In the genomic region with DNA sequence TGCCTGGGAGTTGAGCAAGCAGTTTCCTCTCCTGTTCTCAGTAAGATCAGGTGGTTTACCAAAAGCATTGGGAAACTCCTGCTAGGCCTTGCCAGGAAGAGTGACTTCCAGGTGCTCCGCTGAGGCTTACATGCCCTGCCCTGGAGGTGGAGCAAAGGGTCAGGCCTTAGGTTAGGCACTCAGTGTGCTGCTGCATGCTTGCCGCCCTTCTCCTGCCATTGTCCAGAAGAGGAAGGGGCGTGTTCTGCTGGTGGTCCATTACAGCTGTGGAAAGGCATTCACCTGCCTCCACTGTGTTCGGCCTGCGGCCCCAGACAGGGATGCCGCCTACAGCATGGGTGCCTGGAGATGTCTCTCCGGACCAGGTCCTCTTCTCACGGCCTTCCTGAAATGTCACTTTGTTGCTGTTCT, we compare ENCODE assay signal across 11 mouse cellular contexts. TPM values are rescaled to one million over a fixed set of nuclear protein-coding genes. Genes with fewer than 3 reads are reported as not detected.
DNase-seq lines count a peak whose midpoint lies in the region; ATAC-seq and TF ChIP-seq lines count a peak whose summit lies in the region.
"Had no signal": no experiment of that assay in that cellular context is flagged by ENCODE, and none has a peak within 500 bp of the region (broad histone marks: within the 10 kb centered on the region; RNA-seq: fewer than 3 reads in every experiment).

No protein-coding gene starts in this region.

- no peak overlapping the region for H3K4me2 ChIP-seq in heart, embryonic 12.5 days
- no peak overlapping the region for H3K4me2 ChIP-seq in liver, embryonic 13.5 days
- no peak overlapping the region for H3K4me2 ChIP-seq in stomach, postnatal 0 days (replicated peaks; ENCODE audit: low read depth)

- no peak for ATAC-seq in heart, embryonic 12.5 days (ENCODE audit: insufficient number of reproducible peaks, low FRiP score)
- no peak; the same call in 1 of the 2 replicates for ATAC-seq in liver, embryonic 13.5 days (ENCODE audit: low read depth)
- ATAC-seq in stomach, postnatal 0 days (ENCODE audit: low FRiP score, low TSS enrichment), result no peak

- WGBS in heart, embryonic 12.5 days, result 78% methylated on average over 8 of the region's 8 CpGs
- WGBS in liver, embryonic 13.5 days (ENCODE audit: insufficient replicate concordance), result 64% methylated on average over 8 of the region's 8 CpGs
- 85% methylated on average over 8 of the region's 8 CpGs for WGBS in stomach, postnatal 0 days

- peak overlapping the region; percentile 37; the same call in 1 of the 2 replicates for H3K9ac ChIP-seq in heart, embryonic 12.5 days
- no peak overlapping the region for H3K9ac ChIP-seq in liver, embryonic 13.5 days
- no peak overlapping the region for H3K9ac ChIP-seq in stomach, postnatal 0 days (ENCODE audit: low read length)

- peaks cover 34% of the 10 kb centered on the region for H3K4me1 ChIP-seq in heart, embryonic 12.5 days (replicated peaks)
- peaks cover 26% of the 10 kb centered on the region for H3K4me1 ChIP-seq in liver, embryonic 13.5 days (replicated peaks)
- peaks cover 4% of the 10 kb centered on the region; the same call in 1 of the 2 replicates for H3K4me1 ChIP-seq in stomach, postnatal 0 days (replicated peaks; ENCODE audit: control insufficient read depth, insufficient read depth)

- no peak for TF ChIP-seq EP300 in stomach, postnatal 0 days (optimal IDR thresholded peaks at IDR 0.05)

- no peaks in the 10 kb centered on the region for H3K9me3 ChIP-seq in heart, embryonic 12.5 days (replicated peaks)
- H3K9me3 ChIP-seq in liver, embryonic 13.5 days (replicated peaks), result no peaks in the 10 kb centered on the region
- H3K9me3 ChIP-seq in stomach, postnatal 0 days (ENCODE audit: control insufficient read depth, low read length), result no peaks in the 10 kb centered on the region
- H3K9me3 ChIP-seq: G1E had no signal

- no peaks in the 10 kb centered on the region for H3K27me3 ChIP-seq in heart, embryonic 12.5 days (replicated peaks)
- H3K27me3 ChIP-seq in liver, embryonic 13.5 days, result no peaks in the 10 kb centered on the region
- no peaks in the 10 kb centered on the region for H3K27me3 ChIP-seq in stomach, postnatal 0 days (ENCODE audit: control insufficient read depth, insufficient read depth, low read length)

- peaks cover 16% of the 10 kb centered on the region for H3K36me3 ChIP-seq in heart, embryonic 12.5 days
- H3K36me3 ChIP-seq in liver, embryonic 13.5 days, result peaks cover 21% of the 10 kb centered on the region
- H3K36me3 ChIP-seq in stomach, postnatal 0 days (ENCODE audit: control insufficient read depth, insufficient read depth, low read length), result peaks cover 5% of the 10 kb centered on the region

- no peak for DNase-seq in left cerebral cortex, adult 2 months (ENCODE audit: extremely low spot score in 1 of 2, low spot score in 2 of 2)
- DNase-seq in left cerebral cortex, adult 11 months (ENCODE audit: low spot score), result no peak
- DNase-seq in liver, embryonic 13.5 days, result no peak
- no peak for DNase-seq in stomach, postnatal 0 days (ENCODE audit: low spot score)
- DNase-seq in spleen, postnatal 10 days (ENCODE audit: low spot score in 2 of 2), result no peak
- DNase-seq in right cerebral cortex, postnatal 4 days, result no peak
- DNase-seq in retina, embryonic 14.5 days (ENCODE audit: low spot score), result no peak
- DNase-seq: cerebellum, adult 8-10 months had no signal

- peak overlapping the region; percentile 88 for H3K27ac ChIP-seq in left cerebral cortex, adult 2 months
- H3K27ac ChIP-seq in heart, embryonic 12.5 days (ENCODE audit: poor library complexity, severe bottlenecking), result peak overlapping the region; percentile 84
- H3K27ac ChIP-seq in liver, embryonic 13.5 days, result peak overlapping the region; percentile 60
- H3K27ac ChIP-seq in stomach, postnatal 0 days (replicated peaks), result peak overlapping the region; percentile 94

- intact Hi-C loops in left cerebral cortex, adult 2 months (cut with DNase I), result loop anchor here (5.0 to 10.0 kb wide), 3 partner anchors 42 to 275 kb away; partner anchors contain the start of genes Sfmbt1 and Tmem110

- no peak for TF ChIP-seq CTCF in left cerebral cortex, adult 2 months (IDR thresholded peaks at IDR 0.05)
- no peak for TF ChIP-seq CTCF in stomach, postnatal 0 days (IDR thresholded peaks at IDR 0.05; ENCODE audit: low read depth)

- H3K4me3 ChIP-seq in left cerebral cortex, adult 2 months, result no peak overlapping the region
- H3K4me3 ChIP-seq in heart, embryonic 12.5 days, result no peak overlapping the region
- no peak overlapping the region for H3K4me3 ChIP-seq in liver, embryonic 13.5 days (replicated peaks)
- no peak overlapping the region for H3K4me3 ChIP-seq in stomach, postnatal 0 days (ENCODE audit: low read depth, low read length)

RNA-seq across cellular contexts. Expression of gene Mustn1, which starts 9.6 kb away (rescaled TPM):
- total RNA-seq in left cerebral cortex, adult 2 months (2021), result 1 to 10 TPM; 2.1 to 3.5 TPM
- polyA plus RNA-seq in heart, embryonic 12.5 days (2016; fragmentation: Nextera tagmentation; extraction: Ambion mirVana), result 2.3 and 2.6 TPM in 2 replicates
- 0.56 and 0.60 TPM in 2 replicates for polyA plus RNA-seq in liver, embryonic 13.5 days (2015; fragmentation: Nextera tagmentation; extraction: Ambion mirVana)
- polyA plus RNA-seq in stomach, postnatal 0 days (2015; fragmentation: Nextera tagmentation; extraction: Ambion mirVana), result 29.2 and 32.3 TPM in 2 replicates
- total RNA-seq: monocyte, adult 5-6 weeks had no signal

RNA-seq across cellular contexts. Expression of gene Itih4, which starts 16.9 kb away (rescaled TPM):
- under 1 TPM in 1 of 2 experiments, not detected in 1; 0.12 TPM for total RNA-seq in left cerebral cortex, adult 2 months (2021)
- polyA plus RNA-seq in heart, embryonic 12.5 days (2016; fragmentation: Nextera tagmentation; extraction: Ambion mirVana), result 0.17 TPM in 1 of 2 replicates, not detected in the other
- 25.3 and 27.0 TPM in 2 replicates for polyA plus RNA-seq in liver, embryonic 13.5 days (2015; fragmentation: Nextera tagmentation; extraction: Ambion mirVana)
- polyA plus RNA-seq in stomach, postnatal 0 days (2015; fragmentation: Nextera tagmentation; extraction: Ambion mirVana), result 1.2 and 2.4 TPM in 2 replicates
- total RNA-seq: monocyte, adult 5-6 weeks had no signal
- polyA plus RNA-seq: G1E had no signal

RNA-seq across cellular contexts. Expression of gene Tmem110, which starts 44.0 kb away (rescaled TPM):
- 10 to 100 TPM; 22.9 to 24.1 TPM for total RNA-seq in left cerebral cortex, adult 2 months (2021)
- polyA plus RNA-seq in heart, embryonic 12.5 days (2016; fragmentation: Nextera tagmentation; extraction: Ambion mirVana), result 19.1 and 21.1 TPM in 2 replicates
- polyA plus RNA-seq in liver, embryonic 13.5 days (2015; fragmentation: Nextera tagmentation; extraction: Ambion mirVana), result 11.6 and 11.8 TPM in 2 replicates
- polyA plus RNA-seq in stomach, postnatal 0 days (2015; fragmentation: Nextera tagmentation; extraction: Ambion mirVana), result 22.2 and 24.0 TPM in 2 replicates

RNA-seq across cellular contexts. Expression of gene Itih3, which starts 54.2 kb away (rescaled TPM):
- total RNA-seq in left cerebral cortex, adult 2 months (2021), result 10 to 100 TPM; 24.6 to 24.7 TPM
- polyA plus RNA-seq in heart, embryonic 12.5 days (2016; fragmentation: Nextera tagmentation; extraction: Ambion mirVana), result 1.4 and 2.2 TPM in 2 replicates
- 114 and 122 TPM in 2 replicates for polyA plus RNA-seq in liver, embryonic 13.5 days (2015; fragmentation: Nextera tagmentation; extraction: Ambion mirVana)
- polyA plus RNA-seq in stomach, postnatal 0 days (2015; fragmentation: Nextera tagmentation; extraction: Ambion mirVana), result 2.1 and 5.1 TPM in 2 replicates
- total RNA-seq: G1E; monocyte, adult 5-6 weeks had no signal
- polyA plus RNA-seq: G1E had no signal
